Mouse (Mus musculus): ENCODE measurements around the gene Uvrag. TPM values are rescaled to one million over a fixed set of nuclear protein-coding genes. Genes with fewer than 3 reads are reported as not detected.

Gene Uvrag
- polyA plus RNA-seq, 1 experiment from 2014 or later = 18.7 TPM

DNA sequence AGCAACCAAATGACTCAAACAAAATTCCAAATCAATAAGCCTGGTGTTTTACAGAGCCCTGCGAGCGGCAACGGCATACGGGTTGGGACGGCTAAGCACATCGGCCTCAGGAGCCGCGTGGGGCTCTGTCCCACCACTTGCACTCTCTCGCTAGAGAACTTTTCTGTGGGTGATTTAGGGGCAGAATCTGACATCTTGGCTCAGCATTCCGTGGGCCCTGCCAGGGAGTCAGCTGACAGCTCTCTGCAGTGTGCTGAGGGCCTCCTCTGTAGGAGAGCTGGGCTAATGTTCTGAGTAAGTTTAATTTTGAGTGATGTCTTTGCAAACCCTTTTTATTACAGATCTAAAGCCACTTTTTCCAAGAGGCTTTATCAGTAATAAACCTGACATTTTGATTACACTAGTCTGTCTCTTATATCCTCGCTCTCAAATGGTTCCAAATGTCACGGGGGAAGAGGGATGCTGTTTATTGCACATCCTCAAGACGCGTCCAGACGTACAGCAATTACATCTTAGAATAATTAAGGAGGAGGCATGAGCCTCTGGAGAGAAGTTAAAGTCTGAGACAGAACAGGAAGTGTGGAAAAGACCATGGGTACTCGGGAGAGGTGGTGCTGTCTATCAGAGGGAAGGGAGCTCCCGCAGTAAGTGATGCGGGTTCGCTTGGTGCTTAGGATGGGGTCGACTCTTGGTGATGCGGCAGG lies 236.1 kb downstream of the Uvrag start:
- peaks cover 24% of the 10 kb centered on the region for H3K4me1 ChIP-seq (ENCODE audit: insufficient read depth, low read length)
- 0 out of 2 replicates have a peak, but pooled peaks cover 3% of the 10 kb centered on the region for H3K9me3 ChIP-seq (ENCODE audit: low read length)
- peak overlapping the region; percentile 51 for H3K27ac ChIP-seq (ENCODE audit: low read length)
- 41% methylated on average over 21 of the region's 21 CpGs for WGBS
- no peaks in the 10 kb centered on the region for H3K36me3 ChIP-seq (ENCODE audit: insufficient read depth, low read length)
- peak; percentile 86 for ATAC-seq (ENCODE audit: low FRiP score, low TSS enrichment)
- no peaks in the 10 kb centered on the region for H3K27me3 ChIP-seq (ENCODE audit: insufficient read depth, low read length)
- no peak overlapping the region for H3K4me2 ChIP-seq (replicated peaks; ENCODE audit: low read depth, low read length)
- no peak overlapping the region for H3K9ac ChIP-seq (replicated peaks; ENCODE audit: low read length)
- H3K4me3 ChIP-seq (ENCODE audit: low read length) = no peak overlapping the region

- H3K4me1 ChIP-seq (ENCODE audit: insufficient read depth, low read length) = peaks cover 32% of the 10 kb centered on the region
- H3K9me3 ChIP-seq (ENCODE audit: low read length) = 0 out of 2 replicates have a peak, but pooled peaks cover 3% of the 10 kb centered on the region
- no peak overlapping the region for H3K4me3 ChIP-seq (ENCODE audit: low read length)
- H3K36me3 ChIP-seq (ENCODE audit: insufficient read depth, low read length) = no peaks in the 10 kb centered on the region
- ATAC-seq (ENCODE audit: low FRiP score, low TSS enrichment) = no peak
- H3K9ac ChIP-seq (replicated peaks; ENCODE audit: low read length) = no peak overlapping the region
- WGBS = 31% methylated on average over 5 of the region's 5 CpGs
- H3K27me3 ChIP-seq (ENCODE audit: insufficient read depth, low read length) = no peaks in the 10 kb centered on the region
- H3K27ac ChIP-seq (ENCODE audit: low read length) = no peak overlapping the region
- H3K4me2 ChIP-seq (replicated peaks; ENCODE audit: low read depth, low read length) = no peak overlapping the region
Observed at GRCm38 (mm10) chr7:98903884-98904283, 237.1 kb downstream of the Uvrag start.

- Histone ChIP-seq H3K4me3 (ENCODE audit: low read length) (no peak overlapping the region), H3K27ac (ENCODE audit: low read length) (no peak overlapping the region), H3K27me3 (ENCODE audit: insufficient read depth, low read length) (no peaks in the 10 kb centered on the region), H3K9ac (replicated peaks; ENCODE audit: low read length) (no peak overlapping the region), H3K4me1 (ENCODE audit: insufficient read depth, low read length) (peaks cover 42% of the 10 kb centered on the region), H3K4me2 (replicated peaks; ENCODE audit: low read depth, low read length) (no peak overlapping the region), H3K36me3 (ENCODE audit: insufficient read depth, low read length) (no peaks in the 10 kb centered on the region), H3K9me3 (ENCODE audit: low read length) (0 out of 2 replicates have a peak, but pooled peaks cover 3% of the 10 kb centered on the region)
- no peak for ATAC-seq (ENCODE audit: low FRiP score, low TSS enrichment)
- 100% methylated on average over 1 of the region's 1 CpGs for WGBS
Observed at GRCm38 (mm10) chr7:98901120-98901519, 239.8 kb downstream of the Uvrag start.

GRCm38 (mm10) chr7:98899815-98900214 lies 241.1 kb downstream of the Uvrag start:
- 29% methylated on average over 4 of the region's 4 CpGs for WGBS
- H3K4me3 ChIP-seq (ENCODE audit: low read length) = no peak overlapping the region
- no peaks in the 10 kb centered on the region for H3K27me3 ChIP-seq (ENCODE audit: insufficient read depth, low read length)
- peaks cover 53% of the 10 kb centered on the region for H3K4me1 ChIP-seq (ENCODE audit: insufficient read depth, low read length)
- no peak overlapping the region for H3K4me2 ChIP-seq (replicated peaks; ENCODE audit: low read depth, low read length)
- H3K9me3 ChIP-seq (ENCODE audit: low read length) = 0 out of 2 replicates have a peak, but pooled peaks cover 3% of the 10 kb centered on the region
- H3K27ac ChIP-seq (ENCODE audit: low read length) = peak overlapping the region; percentile 81
- H3K36me3 ChIP-seq (ENCODE audit: insufficient read depth, low read length) = no peaks in the 10 kb centered on the region
- H3K9ac ChIP-seq (replicated peaks; ENCODE audit: low read length) = no peak overlapping the region
- ATAC-seq (ENCODE audit: low FRiP score, low TSS enrichment) = peak; percentile 65

DNA sequence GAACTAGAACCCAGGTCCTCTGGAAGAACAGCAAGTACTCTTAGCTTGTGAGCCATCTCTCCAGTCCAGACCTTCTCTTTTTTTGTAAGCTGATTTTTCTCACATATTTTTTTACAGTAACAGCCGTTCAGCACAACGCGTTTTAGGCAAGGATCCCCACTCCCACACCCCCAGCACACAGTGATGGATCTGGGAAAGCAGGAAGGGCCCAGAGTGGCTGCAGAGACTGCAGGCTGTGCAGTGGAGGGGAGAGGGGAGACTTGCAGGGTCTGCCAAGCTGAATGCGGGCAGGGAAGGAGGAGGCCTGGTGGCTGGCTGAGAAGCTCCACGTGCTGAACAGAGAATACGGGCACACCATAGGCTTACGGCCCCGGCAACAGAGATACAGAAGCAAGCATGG lies 243.6 kb downstream of the Uvrag start:
- no peak for ATAC-seq (ENCODE audit: low FRiP score, low TSS enrichment)
- H3K4me1 ChIP-seq (ENCODE audit: insufficient read depth, low read length) = peaks cover 54% of the 10 kb centered on the region

GRCm38 (mm10) chr7:98895501-98896095 lies 245.3 kb downstream of the Uvrag start:
- WGBS = 21% methylated on average over 10 of the region's 10 CpGs
- Histone ChIP-seq H3K27ac (ENCODE audit: low read length) (peak overlapping the region; percentile 90), H3K36me3 (ENCODE audit: insufficient read depth, low read length) (no peaks in the 10 kb centered on the region), H3K4me1 (ENCODE audit: insufficient read depth, low read length) (peaks cover 57% of the 10 kb centered on the region), H3K9ac (replicated peaks; ENCODE audit: low read length) (0 out of 2 replicates have a peak overlapping the region, but pooled peaks have one; percentile 14), H3K4me3 (ENCODE audit: low read length) (no peak overlapping the region), H3K9me3 (ENCODE audit: low read length) (no peaks in the 10 kb centered on the region), H3K27me3 (ENCODE audit: insufficient read depth, low read length) (no peaks in the 10 kb centered on the region), H3K4me2 (replicated peaks; ENCODE audit: low read depth, low read length) (no peak overlapping the region; the same call in 1 of the 2 replicates)
- 0 out of 2 replicates have a peak, but pooled peaks have one; percentile 46 for ATAC-seq (ENCODE audit: low FRiP score, low TSS enrichment)

More for the DNA sequence above, 243.6 kb downstream of the Uvrag start:
- no peaks in the 10 kb centered on the region for H3K36me3 ChIP-seq (ENCODE audit: insufficient read depth, low read length)
- no peak overlapping the region for H3K4me3 ChIP-seq (ENCODE audit: low read length)
- H3K27me3 ChIP-seq (ENCODE audit: insufficient read depth, low read length) = no peaks in the 10 kb centered on the region
- H3K4me2 ChIP-seq (replicated peaks; ENCODE audit: low read depth, low read length) = no peak overlapping the region
- WGBS = 92% methylated on average over 8 of the region's 8 CpGs
- no peak overlapping the region for H3K27ac ChIP-seq (ENCODE audit: low read length)
- H3K9ac ChIP-seq (replicated peaks; ENCODE audit: low read length) = no peak overlapping the region
- 0 out of 2 replicates have a peak, but pooled peaks cover 3% of the 10 kb centered on the region for H3K9me3 ChIP-seq (ENCODE audit: low read length)

GRCm38 (mm10) chr7:98894768-98895167 lies 246.2 kb downstream of the Uvrag start:
- H3K4me3 ChIP-seq (ENCODE audit: low read length) = no peak overlapping the region
- no peaks in the 10 kb centered on the region for H3K27me3 ChIP-seq (ENCODE audit: insufficient read depth, low read length)
- no peak overlapping the region; the same call in 1 of the 2 replicates for H3K4me2 ChIP-seq (replicated peaks; ENCODE audit: low read depth, low read length)
- peak overlapping the region; percentile 2; the same call in 1 of the 2 replicates for H3K9ac ChIP-seq (replicated peaks; ENCODE audit: low read length)
- H3K4me1 ChIP-seq (ENCODE audit: insufficient read depth, low read length) = peaks cover 52% of the 10 kb centered on the region
- peak overlapping the region; percentile 90 for H3K27ac ChIP-seq (ENCODE audit: low read length)
- 44% methylated on average over 5 of the region's 5 CpGs for WGBS
- no peaks in the 10 kb centered on the region for H3K36me3 ChIP-seq (ENCODE audit: insufficient read depth, low read length)
- ATAC-seq (ENCODE audit: low FRiP score, low TSS enrichment) = no peak
- H3K9me3 ChIP-seq (ENCODE audit: low read length) = no peaks in the 10 kb centered on the region

GRCm38 (mm10) chr7:98894305-98894704 lies 246.6 kb downstream of the Uvrag start:
- Histone ChIP-seq H3K9ac (replicated peaks; ENCODE audit: low read length) (no peak overlapping the region), H3K9me3 (ENCODE audit: low read length) (no peaks in the 10 kb centered on the region), H3K27ac (ENCODE audit: low read length) (peak overlapping the region; percentile 90), H3K4me2 (replicated peaks; ENCODE audit: low read depth, low read length) (0 out of 2 replicates have a peak overlapping the region, but pooled peaks have one; percentile 3), H3K36me3 (ENCODE audit: insufficient read depth, low read length) (no peaks in the 10 kb centered on the region), H3K4me1 (ENCODE audit: insufficient read depth, low read length) (peaks cover 48% of the 10 kb centered on the region), H3K4me3 (ENCODE audit: low read length) (no peak overlapping the region), H3K27me3 (ENCODE audit: insufficient read depth, low read length) (no peaks in the 10 kb centered on the region)
- 78% methylated on average over 5 of the region's 5 CpGs for WGBS
- ATAC-seq (ENCODE audit: low FRiP score, low TSS enrichment) = no peak

DNA sequence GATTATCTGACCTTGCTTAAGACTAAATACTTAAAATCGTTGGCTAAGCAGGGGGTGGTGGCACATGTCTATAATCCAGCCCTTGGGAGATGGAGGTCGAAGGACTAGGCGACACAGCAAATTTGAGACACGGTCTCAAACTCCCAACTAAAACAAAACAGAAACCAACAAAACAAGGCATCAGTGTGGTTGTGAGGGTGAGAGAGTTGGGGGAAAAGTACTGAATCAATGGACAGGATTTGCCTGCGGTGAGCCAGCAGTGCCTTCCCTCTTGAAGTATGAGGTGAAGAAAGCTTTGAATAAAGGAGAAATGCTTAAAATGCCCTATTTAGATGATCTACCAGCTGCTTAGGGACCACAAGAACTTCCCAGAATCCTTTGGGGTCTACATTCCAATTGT lies 247.8 kb downstream of the Uvrag start:
- ATAC-seq (ENCODE audit: low FRiP score, low TSS enrichment) = no peak
- peaks cover 44% of the 10 kb centered on the region for H3K4me1 ChIP-seq (ENCODE audit: insufficient read depth, low read length)
- H3K27me3 ChIP-seq (ENCODE audit: insufficient read depth, low read length) = no peaks in the 10 kb centered on the region

GRCm38 (mm10) chr7:98889211-98889610 lies 251.7 kb downstream of the Uvrag start:
- Histone ChIP-seq H3K36me3 (ENCODE audit: insufficient read depth, low read length) (0 out of 2 replicates have a peak, but pooled peaks cover 3% of the 10 kb centered on the region), H3K4me2 (replicated peaks; ENCODE audit: low read depth, low read length) (no peak overlapping the region), H3K4me3 (ENCODE audit: low read length) (no peak overlapping the region), H3K27me3 (ENCODE audit: insufficient read depth, low read length) (no peaks in the 10 kb centered on the region), H3K9ac (replicated peaks; ENCODE audit: low read length) (no peak overlapping the region), H3K27ac (ENCODE audit: low read length) (no peak overlapping the region), H3K4me1 (ENCODE audit: insufficient read depth, low read length) (peaks cover 24% of the 10 kb centered on the region), H3K9me3 (ENCODE audit: low read length) (no peaks in the 10 kb centered on the region)
- WGBS = 24% methylated on average over 7 of the region's 7 CpGs
- no peak for ATAC-seq (ENCODE audit: low FRiP score, low TSS enrichment)

More for the DNA sequence above, 247.8 kb downstream of the Uvrag start:
- Histone ChIP-seq H3K9ac (replicated peaks; ENCODE audit: low read length) (no peak overlapping the region), H3K36me3 (ENCODE audit: insufficient read depth, low read length) (no peaks in the 10 kb centered on the region), H3K4me3 (ENCODE audit: low read length) (no peak overlapping the region), H3K9me3 (ENCODE audit: low read length) (no peaks in the 10 kb centered on the region), H3K4me2 (replicated peaks; ENCODE audit: low read depth, low read length) (no peak overlapping the region), H3K27ac (ENCODE audit: low read length) (no peak overlapping the region)
- WGBS = 80% methylated on average over 5 of the region's 5 CpGs

Data from kidney, embryonic 16.5 days (tissue).